Mouse (Mus musculus) layer of hippocampus, postnatal 10 days (tissue): ENCODE measurements around the gene Fam3c. TPM values are rescaled to one million over a fixed set of nuclear protein-coding genes. Genes with fewer than 3 reads are reported as not detected.

ENCODE experiments used
- DNase-seq, 2 experiments: peaks; one replicate each; pipeline ENCODE4 v3.0.0; 2021; ENCODE audit warnings: low spot score in 2 of 2
- long read RNA-seq: library from polyadenylated mRNA; stranded (forward); transcript quantifications from one replicate; pipeline ENCODE4 v2.0.0, GENCODE M21; 2023
- total RNA-seq, 2 experiments: library from RNA; stranded (reverse); gene quantifications; 2 replicates each; pipeline ENCODE4 v1.2.3; 2021

Fam3c gene
- 10 to 100 TPM; 97.9 to 99.2 TPM for total RNA-seq
- long read RNA-seq, transcript Fam3c-205 (10 exons, 2,826 nt), result major isoform, 67 of 114 reads
- long read RNA-seq, partial matches to known transcripts, result 3 of 114 reads
- long read RNA-seq, other reads (novel, unspliced or antisense), result 41 of 114 reads

DNA sequence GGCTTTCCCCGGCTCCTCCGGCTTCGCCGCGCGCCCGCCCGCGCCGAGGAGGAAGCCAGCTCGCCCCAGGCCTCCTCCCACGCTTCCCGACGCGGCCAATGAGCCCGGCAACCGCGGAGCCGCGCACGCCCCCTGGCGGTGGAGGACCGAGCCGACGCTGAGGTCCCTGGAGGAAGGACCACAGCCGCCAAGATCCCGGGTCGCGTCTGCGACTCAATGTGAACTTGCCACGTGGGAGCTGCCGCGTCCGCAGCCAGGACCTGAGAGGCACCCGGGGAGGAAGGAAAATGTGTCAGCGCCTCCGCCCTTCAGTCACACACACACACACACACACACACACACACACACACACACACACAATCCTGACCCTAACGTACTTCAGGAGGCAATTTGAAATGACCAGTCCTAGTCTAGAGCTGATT lies at the start of gene Fam3c:
Fam3c (minus strand) TSS at position 158 of the 422 bp plus-strand sequence.
- peak; percentile 98 for DNase-seq

DNA sequence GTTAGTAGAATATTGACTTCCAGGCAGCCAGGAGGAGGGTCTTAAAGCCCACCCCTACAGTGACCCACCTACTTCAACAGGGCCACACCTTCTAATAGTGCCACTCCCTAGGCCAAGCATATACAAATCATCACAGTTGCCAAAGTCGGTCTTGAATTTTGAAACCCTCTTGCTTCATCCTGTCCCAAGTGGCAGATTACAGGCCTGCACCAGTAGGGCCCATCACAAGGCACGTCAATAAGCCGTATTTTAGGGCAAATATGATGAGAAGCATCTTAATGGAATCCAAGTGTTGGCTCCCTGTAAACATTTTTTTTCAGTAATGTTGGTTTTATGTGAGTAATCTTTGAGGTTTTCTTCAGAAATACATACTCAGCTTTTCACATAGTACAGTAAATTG lies 49.0 kb upstream of the Fam3c start:
- no peak for DNase-seq

DNA sequence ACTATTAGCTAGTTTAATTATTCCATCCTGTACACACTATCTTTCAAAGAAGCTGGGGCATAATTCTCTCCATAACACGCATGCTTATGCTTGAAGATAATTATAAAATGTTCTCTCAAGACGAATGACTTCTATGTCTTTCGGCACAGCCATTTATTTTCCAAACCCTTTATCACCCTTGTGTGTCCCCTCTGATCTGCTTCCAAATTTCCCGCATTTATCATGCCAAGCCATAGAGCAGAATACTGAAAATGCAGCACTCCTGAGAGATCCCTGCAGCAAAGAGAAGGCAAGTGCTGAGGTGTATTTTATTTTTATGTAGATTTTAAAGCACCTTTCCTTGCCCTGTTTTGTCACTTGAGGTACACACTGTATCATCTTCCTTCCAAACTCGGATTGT lies 47.7 kb upstream of the Fam3c start:
- no peak for DNase-seq

DNA sequence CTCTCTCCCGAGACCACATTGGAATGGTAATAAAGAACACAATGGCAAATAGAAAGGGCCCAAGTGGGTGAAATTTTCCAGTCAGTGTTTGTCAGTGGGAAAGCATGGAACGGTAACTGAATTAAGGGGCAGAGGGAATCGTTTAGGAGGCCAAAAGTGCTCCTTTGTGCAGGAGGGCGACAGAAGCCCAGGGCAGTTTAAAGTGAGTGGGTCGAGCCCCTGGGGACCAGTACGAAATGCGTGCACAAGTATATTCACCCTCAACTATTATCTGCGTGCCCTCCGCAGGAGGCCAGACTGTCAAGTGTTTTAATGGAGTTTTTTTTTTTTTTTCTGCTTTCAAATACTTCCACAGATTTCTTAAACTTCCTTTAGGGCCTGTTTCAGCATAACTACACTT lies 47.3 kb upstream of the Fam3c start:
- no peak for DNase-seq

DNA sequence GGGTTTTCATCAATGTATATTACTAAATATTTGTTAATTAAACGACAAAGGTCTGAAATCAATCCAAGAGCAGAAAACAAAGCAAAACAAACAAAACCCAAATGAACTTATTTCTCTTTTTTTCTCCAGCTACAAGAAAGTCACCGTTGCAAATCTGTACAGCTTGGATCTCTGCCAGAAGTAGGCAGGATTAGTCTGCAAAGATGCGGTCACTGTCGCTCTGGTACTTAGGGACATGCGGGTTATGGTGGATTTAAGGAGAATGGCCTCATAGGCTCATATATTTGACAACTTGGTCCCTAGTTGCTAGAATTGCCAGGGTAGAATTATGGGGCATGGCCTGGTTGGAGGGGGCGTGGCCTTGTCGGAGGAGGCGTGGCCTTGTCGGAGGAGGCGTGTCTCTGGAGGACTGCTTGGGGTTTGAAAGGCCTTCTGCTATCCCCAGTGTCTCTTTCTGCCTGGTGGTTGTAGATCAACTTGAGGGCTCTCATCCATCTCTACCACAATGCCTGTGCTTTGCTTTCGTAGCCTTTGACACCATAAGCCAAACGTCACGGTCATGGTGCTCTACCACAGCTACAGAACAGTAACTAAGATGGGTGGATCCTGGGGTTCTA lies 46.6 kb upstream of the Fam3c start:
- no peak for DNase-seq

DNA sequence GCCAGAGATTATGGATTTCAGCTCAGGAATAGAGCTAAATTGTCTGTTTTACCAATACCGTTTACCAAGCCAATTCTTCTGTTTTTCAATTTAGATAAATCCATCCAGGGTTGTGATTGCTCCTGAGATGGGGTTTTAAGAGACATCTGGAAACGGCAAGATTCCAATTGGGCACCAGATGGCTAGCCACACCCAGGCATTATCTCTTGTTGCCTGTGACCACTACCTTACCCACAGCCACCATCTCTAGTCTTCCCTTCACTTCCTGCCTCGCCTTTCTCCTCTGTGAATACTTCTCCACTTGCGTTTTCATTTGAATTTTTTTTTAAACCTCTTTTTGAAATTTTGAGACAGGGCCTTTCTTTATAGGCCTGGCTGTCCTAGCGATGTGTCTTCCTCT lies 46.0 kb upstream of the Fam3c start:
- DNase-seq, result no peak

DNA sequence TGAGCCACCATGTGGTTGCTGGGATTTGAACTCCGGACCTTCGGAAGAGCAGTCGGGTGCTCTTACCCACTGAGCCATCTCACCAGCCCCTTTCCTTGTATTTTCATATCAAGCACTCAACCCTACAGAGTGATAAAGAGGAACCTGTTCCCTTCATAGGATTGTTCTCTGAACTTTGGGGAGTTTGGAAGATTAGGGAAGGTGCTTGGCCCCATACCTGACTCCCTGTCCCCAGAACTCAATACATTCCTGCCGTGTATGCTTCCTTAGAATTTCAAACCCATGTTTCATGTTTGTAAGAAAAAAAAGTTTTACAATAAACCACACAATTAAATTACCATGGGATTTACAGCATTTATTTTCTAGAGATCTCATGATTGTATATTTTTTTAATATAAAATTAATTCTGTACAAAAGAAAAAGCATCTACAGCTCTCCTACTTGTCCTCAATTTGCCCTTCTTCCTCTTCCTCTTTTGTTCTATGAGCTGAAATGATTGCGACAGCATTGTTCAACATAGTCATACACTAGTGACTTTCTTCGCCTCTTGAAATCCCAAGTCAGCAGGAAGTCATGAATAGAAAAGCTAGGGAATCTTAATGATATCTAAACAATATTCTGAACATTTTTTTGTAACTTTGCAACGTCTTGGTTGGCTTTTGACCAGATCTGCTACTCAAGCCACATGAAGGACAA lies 42.2 kb upstream of the Fam3c start:
- no peak for DNase-seq

DNA sequence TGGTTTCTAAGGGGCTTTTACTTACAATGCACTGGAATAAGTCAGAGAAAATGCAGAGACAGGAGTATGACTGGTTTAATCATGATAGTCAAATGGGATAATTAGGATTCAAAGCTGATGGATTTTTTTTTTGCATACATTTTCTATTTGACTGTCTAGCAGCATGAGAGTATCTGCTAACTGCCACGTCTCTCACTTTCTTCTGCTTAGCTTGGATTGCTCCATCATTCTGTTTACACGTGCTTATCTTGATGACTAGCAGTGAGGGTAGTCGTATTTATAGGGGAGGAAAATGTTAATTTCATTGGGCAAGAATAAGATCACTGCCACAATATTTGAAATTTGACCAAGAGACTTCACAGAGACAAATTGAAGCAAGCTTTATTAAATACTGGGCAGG lies 39.2 kb upstream of the Fam3c start:
- DNase-seq, result no peak

DNA sequence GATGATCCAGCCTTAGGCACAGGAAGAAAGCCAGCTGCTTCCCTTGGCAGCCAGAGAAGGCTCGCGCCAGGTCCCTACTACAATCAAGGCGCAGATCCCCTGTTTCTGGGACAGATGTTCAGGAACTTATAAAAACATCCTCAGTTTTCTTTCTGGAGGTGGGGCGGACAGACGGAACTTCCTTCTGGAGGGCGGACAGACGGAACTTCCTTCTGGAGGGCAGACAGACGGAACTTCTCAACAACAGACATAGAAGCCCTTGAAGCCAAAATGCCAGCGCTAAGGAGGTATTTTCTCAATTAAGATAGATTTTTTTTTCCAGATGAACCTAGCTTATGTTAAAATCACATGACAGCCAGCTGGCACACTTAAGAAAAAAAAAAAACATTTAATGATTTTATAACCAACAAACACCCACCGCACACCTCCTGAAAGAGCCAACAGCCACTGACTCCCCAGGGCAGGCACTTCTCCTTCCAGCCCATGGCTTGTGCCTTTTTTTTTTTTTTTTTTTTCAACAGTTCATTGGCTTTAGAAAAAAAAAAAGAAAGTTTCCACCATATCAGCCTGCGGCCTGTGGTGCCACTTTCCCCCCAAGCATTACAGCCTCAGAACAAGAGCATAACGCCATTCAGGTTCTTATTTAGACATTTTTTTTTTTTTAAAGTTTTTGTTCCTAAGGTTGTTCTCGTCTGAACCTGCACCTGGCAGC lies 34.8 kb upstream of the Fam3c start:
- peak in 1 of 2 experiments; percentile 8 for DNase-seq

DNA sequence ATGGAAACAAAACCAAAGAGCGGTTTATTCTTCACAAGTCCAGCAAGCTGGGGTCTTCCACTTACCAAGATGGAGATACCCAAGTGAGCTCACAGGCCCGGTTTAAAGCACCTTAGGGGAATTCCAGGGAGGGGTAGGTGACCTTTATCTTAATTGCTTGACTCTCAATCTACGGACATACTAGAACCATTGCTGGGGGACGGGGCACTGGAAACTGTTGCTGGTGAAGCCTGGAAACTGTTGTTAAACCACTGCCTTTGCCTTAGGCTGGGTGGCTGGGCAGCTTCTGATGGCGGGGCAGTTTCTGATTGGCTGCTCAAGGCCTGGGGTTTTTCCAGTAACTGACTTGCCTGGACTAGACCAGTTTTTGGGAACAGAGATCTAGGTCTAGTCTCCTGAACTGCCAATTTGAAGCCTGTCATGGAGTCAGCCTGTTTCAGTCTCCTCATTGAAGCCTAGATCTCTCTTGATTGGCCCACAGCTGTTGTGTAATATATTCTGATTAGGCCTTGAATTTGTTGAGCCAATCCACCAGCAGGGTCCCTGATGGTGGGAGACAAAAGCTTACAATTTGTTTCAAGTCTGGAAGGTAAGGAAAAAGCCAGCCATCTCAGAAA lies 29.3 kb upstream of the Fam3c start:
- no peak for DNase-seq

DNA sequence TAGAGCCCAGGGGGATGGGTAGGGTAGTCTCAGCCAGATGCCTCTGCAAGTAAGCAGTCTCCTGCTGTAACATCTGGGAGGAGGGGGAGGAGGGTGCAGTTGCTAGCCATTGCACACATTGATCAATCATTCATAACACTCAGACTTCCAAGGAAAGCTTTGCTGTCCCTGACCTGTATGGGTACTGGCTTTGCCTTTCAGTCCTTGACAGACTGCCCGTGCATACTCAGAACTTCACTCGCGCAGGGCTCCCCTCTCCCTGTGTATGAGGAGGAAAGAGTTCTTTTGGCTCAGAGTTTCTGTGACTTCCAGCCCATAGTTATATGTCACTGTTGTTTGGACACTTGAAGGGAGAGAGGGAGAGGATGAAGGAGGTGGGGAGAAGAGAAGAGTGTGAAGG lies 24.2 kb upstream of the Fam3c start:
- no peak for DNase-seq

DNA sequence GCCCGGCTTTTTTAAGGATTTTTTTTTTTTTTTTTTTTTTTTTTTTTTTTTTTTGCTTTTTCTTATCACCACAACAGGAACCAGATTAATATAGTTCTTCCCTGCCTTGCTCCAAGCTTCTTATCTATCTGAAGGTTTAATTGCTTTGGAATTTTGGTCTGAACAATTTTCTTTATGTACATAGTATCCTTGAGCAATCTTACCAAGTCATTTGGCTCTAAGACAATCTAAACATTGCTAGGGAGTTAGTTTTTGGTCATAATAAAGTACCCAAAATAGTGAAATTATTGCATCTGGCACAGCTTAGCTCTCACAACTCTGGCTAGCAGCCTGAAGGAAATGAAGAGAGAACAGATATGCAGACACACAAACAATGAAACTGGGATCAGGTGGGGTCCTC lies 23.8 kb upstream of the Fam3c start:
- DNase-seq, result no peak

DNA sequence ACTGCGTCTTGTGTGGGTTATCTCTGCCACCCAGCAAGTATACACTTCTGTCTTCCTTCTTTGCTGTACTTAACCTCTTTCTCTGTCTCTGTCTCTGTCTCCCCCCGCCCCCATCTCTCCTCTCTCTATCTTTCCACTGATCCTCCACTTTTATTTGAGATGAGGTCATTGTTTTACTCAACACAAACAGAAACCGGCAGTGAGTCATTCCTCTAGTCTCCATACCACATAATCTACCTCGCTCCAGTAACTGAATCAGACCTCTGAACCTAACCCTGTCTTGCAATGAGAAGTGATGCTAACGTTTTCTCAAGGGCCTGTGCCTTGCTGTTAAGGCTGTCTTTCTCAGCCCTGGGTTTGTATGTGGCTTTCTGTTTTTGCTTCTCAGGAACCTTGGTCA lies 22.4 kb upstream of the Fam3c start:
- DNase-seq, result no peak

DNA sequence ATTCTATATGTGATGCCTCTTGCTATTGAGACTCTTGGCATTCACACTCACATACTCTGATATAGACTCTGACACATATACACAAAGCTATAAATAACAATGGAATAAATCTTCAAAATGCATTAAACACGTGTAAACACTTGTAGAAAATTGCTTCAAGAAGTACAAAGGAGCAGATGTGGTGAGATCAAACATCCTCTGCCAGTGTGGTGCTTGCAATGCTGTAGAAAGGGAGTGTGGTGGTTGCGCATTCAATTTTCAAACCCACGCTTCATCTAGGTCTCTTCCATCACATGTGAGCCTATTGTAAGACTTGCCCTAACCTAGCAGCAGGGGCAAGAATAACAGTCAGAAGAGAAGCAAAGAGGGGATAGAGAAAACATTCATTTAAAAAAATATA lies 18.7 kb upstream of the Fam3c start:
- no peak for DNase-seq

DNA sequence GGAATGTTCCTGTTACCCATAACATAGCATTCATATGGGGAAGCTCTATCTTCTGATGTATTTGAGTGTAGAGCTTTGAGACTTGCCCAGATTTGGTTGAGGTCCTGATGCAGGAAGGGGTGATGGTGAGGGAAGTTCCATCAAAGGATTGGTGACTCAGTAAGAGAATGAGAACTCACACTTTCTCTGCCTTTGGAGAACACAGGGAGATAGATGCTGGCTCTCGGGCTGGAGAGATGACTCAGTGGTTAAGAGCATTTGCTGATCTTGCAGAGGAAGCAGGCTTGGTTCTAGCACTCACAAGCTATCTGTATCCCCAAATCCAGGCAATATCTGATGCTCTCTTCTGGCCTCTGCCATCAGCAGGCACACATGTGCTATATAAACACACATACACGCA lies 17.4 kb upstream of the Fam3c start:
- no peak for DNase-seq

DNA sequence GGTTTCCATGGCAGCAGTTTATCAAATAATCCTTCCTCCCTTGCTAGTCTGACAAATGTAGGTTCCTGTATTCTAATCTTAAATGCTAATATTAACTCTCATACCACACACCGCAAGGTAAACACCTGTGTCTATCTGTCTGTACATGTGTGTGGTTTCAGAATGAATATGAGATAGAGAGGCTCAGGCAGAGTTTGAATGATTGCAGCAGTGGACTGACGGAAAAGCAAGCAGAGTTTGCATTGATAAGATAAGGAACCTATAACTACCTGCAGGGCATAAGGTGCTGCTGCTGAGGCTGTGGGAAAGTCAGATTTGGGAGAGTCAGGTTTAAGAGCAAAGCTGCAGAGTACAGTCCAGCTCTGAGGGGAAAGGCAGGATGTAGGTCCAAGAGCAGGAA lies 10.9 kb upstream of the Fam3c start:
- no peak for DNase-seq

DNA sequence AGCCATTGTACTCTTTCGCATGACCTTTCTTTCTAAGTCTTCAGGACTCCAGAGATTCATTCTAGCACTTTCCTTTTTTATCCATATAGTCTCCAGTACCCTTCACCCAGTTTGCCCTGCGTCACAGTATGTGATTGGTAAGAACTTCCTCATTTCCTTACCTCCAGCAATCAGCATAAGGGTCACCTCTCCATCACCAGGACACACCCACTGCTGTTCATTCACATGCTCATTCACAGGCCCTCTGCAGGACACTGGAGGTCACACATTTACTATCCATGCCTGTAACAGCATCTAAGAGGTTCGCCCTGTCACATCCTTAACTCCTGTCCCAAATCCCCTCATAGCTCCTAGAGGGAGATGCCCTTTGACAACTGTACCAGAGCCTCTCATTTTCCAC lies 7.5 kb upstream of the Fam3c start:
- DNase-seq, result no peak

DNA sequence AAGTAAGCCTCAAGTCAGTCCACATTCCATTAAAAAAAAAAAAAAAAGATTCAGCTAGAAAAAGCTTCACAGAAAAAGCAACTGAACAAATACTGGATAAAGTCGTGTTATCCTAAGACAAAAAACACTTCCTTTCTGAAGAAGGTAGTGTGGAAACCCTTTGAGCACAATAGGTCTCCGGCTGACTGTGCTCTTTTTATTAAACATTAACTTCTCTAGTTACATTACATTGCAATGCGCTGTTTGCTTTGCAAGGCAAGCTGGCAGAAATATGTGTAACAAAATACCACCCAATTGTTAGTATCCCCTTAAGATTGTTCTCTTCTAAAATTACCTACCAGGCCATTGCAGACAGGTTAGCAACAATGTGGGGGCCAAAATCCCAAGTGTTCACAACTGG lies 5.9 kb upstream of the Fam3c start:
- no peak for DNase-seq

DNA sequence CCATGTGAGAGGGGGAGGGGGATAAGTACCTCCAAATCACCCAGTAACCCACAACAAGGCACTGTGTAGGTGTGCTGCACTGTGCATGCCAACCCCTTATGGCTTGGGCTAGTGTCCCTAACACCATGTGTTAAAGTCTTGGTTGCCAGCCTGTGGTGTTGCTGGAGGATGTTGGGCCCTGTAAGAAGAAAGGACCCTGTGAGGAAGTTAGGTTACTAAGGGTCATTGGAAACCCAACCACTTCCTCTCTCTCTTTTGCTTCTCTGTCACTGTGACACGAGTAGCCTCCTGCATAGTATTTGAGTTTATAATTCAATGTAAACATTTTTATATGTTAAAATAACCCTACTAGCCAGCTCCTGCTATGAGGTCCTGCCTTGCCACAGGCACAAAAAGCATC lies 3.0 kb upstream of the Fam3c start:
- DNase-seq, result no peak

DNA sequence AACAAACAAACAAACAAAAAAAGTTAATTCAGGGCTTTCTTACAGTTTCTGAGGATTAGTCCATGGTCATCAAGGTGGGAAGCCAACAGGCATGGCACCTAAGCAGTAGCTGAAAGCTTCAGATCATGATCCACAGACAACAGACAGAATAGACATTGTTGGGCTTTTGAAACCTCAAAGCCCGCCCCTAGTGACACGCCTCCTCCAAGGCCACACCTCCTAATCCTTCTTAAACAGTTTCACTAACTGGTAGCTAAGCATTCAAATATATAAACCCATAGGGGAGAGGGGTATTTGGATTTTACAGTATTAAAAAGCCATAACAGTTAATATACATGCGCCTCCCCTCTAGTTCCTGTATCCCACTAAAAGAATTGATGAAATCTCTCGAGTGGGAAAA lies 1.3 kb upstream of the Fam3c start:
- DNase-seq, result no peak

DNA sequence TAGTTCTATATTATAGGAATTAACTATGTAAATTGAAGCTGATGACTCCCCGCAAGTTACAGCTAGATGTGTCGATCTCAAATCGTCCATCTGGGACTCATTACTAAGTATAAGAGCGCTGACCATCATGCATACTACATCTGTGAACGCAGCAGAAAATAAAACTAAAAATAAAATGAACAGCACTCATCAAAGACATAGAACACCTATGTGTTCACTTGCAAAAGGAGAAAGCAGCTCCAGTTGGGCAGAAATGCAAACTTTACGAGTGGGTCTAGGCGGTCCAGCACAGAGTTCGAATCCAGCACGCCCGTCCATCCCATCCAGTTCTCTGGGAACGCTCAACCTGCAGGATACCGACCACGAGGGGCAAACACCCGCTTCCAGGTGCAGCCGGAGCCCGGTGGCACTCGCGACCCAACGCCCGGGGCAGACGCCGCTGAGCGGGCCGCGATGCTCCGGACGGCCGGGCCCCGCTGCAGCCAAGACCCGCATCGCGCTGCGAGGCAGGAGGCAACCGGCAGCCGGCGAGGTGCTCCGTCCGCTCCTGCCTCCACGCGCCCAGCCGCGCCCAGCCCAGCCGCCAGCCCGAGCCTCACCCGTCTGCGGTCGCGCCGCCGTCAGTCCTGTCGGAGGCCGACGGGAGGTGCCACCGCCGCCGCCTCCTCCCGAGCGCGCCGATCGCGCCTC lies 502 bp downstream of the Fam3c start:
- DNase-seq, result no peak
